Mouse (Mus musculus) kidney, adult 8-10 months (tissue): Measurements from ENCODE around the gene Slc12a7.
A peak's percentile ranks its signal among the peaks of the same experiment; 100 is the strongest.
"Not testable (repeated sequence)": the region's sequence is repeated elsewhere in the genome, so short reads cannot be mapped to it uniquely, and the experiment has no call there.

Experiments
- DNase-seq, 2 experiments: peaks; one replicate each; pipeline ENCODE4 v3.0.0; 2022

The Slc12a7 gene

DNA sequence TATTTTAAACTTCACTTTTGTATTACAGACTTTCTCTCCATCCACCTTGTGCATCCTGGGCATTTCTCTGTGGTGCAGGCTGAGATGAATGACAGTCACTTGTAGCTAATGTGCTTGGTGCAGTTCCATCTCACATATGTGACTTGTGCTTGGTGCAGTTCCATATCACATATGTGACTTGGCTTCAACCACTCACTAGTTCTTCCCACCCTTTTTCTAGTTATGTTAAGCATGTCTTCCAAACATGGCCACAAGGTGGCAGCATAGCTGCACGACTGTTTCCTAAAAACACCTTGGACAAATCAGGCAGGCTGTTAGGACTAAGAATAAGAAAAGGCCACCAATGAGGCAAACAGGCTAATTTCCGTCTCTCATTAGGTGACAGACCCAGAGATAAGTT, 14.7 kb upstream of the Slc12a7 start:
- peak; percentile 79 to 92 for DNase-seq

DNA sequence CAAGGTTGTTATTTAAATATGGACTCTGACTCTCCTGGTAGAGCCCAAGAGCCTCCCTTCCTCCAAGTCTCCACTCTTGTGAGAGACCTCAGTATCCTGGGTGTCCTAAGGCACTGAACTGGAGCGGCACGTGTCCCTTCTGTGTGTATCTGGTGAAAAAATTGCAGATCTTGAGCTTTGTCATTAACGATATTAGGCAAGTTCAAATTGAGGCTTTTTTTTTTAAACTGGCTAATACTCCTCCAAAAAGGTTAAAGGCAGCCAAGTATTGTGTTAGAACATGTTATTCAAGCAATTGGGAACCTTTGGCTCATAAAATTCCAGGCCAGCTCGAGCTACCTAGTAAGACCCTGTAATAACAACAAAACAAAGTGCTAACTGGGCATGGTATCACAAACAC, 12.7 kb upstream of the Slc12a7 start:
- DNase-seq, result peak; percentile 71 to 72

- peak; percentile 80 to 90 for DNase-seq
Observed at GRCm38 (mm10) chr13:73723081-73723668, 9.7 kb upstream of the Slc12a7 start.

- no peak for DNase-seq
Observed at GRCm38 (mm10) chr13:73725315-73725714, 7.6 kb upstream of the Slc12a7 start.

- DNase-seq, result peak; percentile 43 to 60
Observed at GRCm38 (mm10) chr13:73727621-73728025, 5.3 kb upstream of the Slc12a7 start.

DNA sequence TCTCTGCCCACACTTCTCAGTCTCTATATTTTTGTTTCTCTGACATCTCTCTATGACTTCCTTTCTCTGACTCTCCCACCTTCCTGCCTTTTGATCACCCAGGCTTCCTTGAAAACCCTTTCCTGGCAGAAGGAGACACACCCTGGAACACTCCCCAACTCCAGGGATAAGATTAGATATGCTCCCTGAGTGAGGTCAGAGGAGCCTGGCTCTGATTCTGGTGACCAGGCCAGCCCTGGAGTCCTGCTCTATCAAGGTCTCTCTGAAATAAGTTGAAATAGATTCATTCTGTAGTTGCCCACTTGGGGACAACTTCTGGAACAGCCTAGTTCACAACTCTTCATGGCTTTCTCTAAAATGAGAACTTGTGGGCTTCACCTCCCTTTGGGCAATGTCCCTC, 4.3 kb upstream of the Slc12a7 start:
- no peak for DNase-seq

DNA sequence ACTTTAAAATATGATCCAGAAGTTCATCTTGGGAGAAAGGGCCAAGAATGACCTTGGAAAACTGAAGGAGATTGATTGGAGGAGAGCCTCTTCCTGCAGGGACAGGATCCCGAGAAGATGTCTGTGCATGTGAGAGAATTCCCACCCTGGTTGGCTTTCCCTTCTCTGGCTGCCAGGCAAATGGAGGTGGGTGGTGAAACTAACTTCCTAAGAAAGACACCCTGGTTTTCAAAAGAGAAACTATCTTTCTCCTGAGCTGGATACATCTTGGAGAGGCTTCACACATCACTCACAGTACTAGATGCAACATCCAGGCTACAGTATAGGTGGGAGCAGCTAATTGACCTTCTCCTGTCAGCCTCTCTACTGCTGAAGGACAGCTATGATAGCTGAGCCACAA, 2.0 kb upstream of the Slc12a7 start:
- DNase-seq, result no peak

- no peak for DNase-seq
Observed at GRCm38 (mm10) chr13:73732235-73732634, 659 bp upstream of the Slc12a7 start.

- no peak for DNase-seq
Observed at GRCm38 (mm10) chr13:73734379-73734778, 1.5 kb downstream of the Slc12a7 start.

- DNase-seq, result no peak
Observed at GRCm38 (mm10) chr13:73735270-73735669, 2.4 kb downstream of the Slc12a7 start.

- no peak for DNase-seq
Observed at GRCm38 (mm10) chr13:73735928-73736327, 3.0 kb downstream of the Slc12a7 start.

- DNase-seq, result no peak
Observed at GRCm38 (mm10) chr13:73736943-73737342, 4.0 kb downstream of the Slc12a7 start.

DNA sequence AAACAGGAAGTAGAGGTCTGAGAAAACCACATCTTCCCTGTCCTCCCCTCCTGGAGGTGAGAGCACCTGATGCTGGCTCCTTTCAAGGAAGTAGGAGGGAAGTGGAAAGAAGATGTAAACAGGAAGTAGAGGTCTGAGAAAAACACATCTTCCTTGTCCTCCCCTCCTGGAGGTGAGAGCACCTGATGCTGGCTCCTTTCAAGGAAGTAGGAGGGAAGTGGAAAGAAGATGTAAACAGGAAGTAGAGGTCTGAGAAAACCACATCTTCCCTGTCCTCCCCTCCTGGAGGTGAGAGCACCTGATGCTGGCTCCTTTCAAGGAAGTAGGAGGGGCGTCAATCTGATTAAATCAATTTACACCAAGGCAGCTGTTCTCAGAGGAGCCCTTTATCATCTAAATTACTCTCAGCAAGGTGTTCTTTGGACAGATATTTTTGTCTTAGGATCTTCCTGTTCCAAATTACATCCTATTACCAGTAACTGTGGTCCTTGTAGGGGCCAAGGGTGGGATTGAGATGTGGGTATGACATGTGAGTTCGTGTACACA, 7.6 kb downstream of the Slc12a7 start:
- not testable (repeated sequence) for DNase-seq

GRCm38 (mm10) chr13:73742944-73743343, 10.1 kb downstream of the Slc12a7 start:
- DNase-seq, result no peak

DNA sequence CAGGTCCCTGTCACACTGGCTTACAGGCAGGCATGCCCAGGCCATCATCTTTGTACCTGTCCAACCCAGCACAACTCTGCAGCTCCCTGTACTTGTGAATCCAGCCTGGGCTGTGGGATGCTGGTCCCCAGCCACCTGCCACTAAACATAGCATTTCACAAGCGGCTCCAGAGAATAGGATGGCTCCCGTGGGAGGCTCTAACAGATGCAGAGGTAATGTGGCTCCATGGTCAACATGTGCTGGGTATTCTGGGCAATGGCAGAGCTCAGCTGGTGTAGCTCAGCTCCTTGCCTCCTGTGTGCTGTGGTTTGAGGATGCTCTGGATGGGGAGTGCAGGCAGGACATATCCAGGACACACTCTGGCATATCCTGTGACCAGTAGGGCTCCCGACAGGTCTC, 10.8 kb downstream of the Slc12a7 start:
- DNase-seq, result no peak

DNA sequence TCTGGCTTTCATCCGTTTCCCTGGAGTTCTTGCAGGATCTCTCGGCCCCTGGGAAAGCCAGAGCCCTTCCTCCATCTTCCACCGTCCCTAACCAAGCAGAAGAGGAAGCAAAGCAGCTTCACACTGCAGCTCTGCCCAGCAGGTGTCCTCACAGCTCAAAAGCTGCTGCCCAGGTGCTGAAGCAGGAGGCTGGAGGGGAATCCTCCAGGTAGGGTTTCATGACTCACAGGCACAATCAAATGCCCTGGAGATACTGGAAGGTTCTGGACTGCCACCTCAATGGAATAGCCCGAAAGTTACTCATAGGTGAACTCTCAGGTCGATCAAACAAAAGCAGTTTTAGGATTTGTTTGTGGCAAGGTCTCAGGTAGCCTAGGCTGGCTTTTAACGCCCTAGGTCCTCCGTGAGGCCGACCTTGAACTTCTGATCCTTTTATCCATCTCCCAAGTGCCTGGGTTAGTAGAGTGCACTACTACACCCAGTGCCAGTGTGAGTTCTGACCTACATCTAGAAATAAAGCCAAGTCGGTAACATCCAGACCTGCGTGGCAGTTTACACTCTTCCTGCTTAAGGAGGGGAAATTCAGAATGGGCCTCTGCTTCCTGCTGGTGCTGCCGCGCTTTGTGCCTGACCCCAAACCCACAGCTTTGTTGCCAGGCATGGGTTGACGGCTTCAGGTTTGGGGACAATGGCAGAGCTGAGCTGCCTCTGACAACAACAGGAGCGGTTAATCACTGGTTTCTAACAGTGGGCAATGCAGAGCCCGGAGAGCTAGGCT, 16.0 kb downstream of the Slc12a7 start:
- peak in 1 of 2 experiments; percentile 68 for DNase-seq

- DNase-seq, result peak in 1 of 2 experiments; percentile 71
Observed at GRCm38 (mm10) chr13:73750435-73750834, 17.5 kb downstream of the Slc12a7 start.

DNA sequence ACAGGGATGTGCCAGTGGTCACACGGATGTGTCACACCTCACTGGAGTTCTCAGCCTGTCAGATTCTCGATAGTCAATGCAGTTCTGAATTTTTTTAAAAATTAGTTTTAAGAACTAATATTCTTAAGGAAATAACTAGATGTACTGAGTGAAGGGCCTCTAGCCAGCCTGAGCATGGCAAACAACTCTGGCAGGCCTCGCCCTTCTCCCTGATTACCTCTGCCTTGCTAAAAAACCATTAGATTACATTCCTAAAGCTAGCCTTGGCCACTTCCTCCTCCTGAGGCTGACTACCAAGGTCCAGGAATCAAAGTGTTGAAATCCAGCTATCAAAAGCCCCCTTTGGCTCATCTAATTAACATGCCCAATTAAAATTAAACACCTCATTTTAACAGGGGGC, 18.4 kb downstream of the Slc12a7 start:
- DNase-seq, result no peak

DNA sequence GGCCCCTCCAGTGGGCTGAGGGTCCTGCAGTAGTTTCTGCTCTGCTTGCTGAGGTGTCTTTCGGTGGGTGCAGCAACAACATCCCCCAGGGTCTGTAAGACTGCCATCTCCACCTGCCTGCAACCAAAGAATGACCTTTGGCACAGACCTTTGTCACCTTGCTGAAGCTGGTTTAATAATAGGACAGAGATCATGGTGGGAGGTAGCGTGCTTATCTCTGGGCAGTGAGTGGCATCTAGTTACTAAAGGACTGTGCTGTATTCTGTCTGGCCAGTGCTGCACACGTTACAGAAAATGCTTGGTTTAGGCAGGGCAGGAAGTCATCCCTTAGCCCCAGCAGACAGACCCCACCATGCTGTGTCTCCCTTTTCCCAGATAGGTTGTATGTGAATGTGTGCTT, 22.9 kb downstream of the Slc12a7 start:
- peak; percentile 60 for DNase-seq

GRCm38 (mm10) chr13:73756916-73757315, 24.0 kb downstream of the Slc12a7 start:
- DNase-seq, result peak; percentile 78 to 87

GRCm38 (mm10) chr13:73757362-73757761, 24.5 kb downstream of the Slc12a7 start:
- no peak for DNase-seq

GRCm38 (mm10) chr13:73759596-73759995, 26.7 kb downstream of the Slc12a7 start:
- no peak for DNase-seq

DNA sequence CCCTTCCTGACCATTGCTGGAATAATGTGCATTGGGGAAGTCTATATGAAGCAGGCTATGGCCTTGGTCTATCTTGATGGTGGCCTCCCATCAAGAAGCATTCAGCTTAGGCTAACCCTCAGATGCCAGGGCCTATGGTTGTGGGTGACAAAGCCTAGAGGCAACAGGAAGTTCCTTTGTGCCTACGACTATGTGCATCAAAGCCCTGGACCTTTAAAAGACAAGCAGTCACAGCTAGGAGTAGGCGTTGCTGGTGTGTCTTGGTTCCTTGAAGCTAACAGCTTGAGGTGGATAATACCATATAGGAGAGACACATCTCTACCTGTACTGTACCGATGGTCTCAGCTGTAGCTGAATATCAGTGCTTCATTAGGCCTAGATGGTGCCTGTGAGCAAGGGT, 27.2 kb downstream of the Slc12a7 start:
- DNase-seq, result no peak

GRCm38 (mm10) chr13:73762938-73763337, 30.0 kb downstream of the Slc12a7 start:
- no peak for DNase-seq
